Mouse (Mus musculus) spleen, postnatal 36 days (tissue): ENCODE results near the gene Matn4.
A peak's percentile ranks its signal among the peaks of the same experiment; 100 is the strongest.

Source experiments
- DNase-seq, 2 experiments: peaks; one replicate each; pipeline ENCODE4 v3.0.0; 2022; ENCODE audit warnings: low spot score in 2 of 2, mixed read lengths in 1 of 2

Gene Matn4

GRCm38 (mm10) chr2:164414581-164414980, 9.6 kb upstream of the Matn4 start:
- peak; percentile 56 to 63 for DNase-seq

- DNase-seq: no peak
Observed at GRCm38 (mm10) chr2:164414167-164414566, 9.2 kb upstream of the Matn4 start.

- DNase-seq: peak; percentile 31 to 40
Observed at GRCm38 (mm10) chr2:164407708-164408107, 2.7 kb upstream of the Matn4 start.

GRCm38 (mm10) chr2:164405519-164405918, 559 bp upstream of the Matn4 start:
- no peak for DNase-seq

- no peak for DNase-seq
Observed at GRCm38 (mm10) chr2:164404082-164404990, 624 bp downstream of the Matn4 start.

- DNase-seq: no peak
Observed at GRCm38 (mm10) chr2:164403396-164404081, 1.4 kb downstream of the Matn4 start.

GRCm38 (mm10) chr2:164402906-164403305, 2.1 kb downstream of the Matn4 start, which contains the start of gene Rbpjl:
Gene Rbpjl (plus strand): TSS chr2:164403141.
- DNase-seq: peak; percentile 69 to 70

GRCm38 (mm10) chr2:164396911-164397310, 8.0 kb downstream of the Matn4 start:
- no peak for DNase-seq

GRCm38 (mm10) chr2:164396076-164396475, 8.9 kb downstream of the Matn4 start:
- DNase-seq: no peak

GRCm38 (mm10) chr2:164393126-164393525, 11.8 kb downstream of the Matn4 start:
- DNase-seq: no peak

- peak; percentile 63 to 64 for DNase-seq
Observed at GRCm38 (mm10) chr2:164389499-164389898, 15.5 kb downstream of the Matn4 start.

GRCm38 (mm10) chr2:164389020-164389419, 15.9 kb downstream of the Matn4 start, which contains the start of gene Slpi:
Gene Slpi (minus strand): TSS chr2:164389095.
- no peak for DNase-seq

- peak; percentile 46 to 61 for DNase-seq
Observed at GRCm38 (mm10) chr2:164386953-164387352, 18.0 kb downstream of the Matn4 start.

- DNase-seq: no peak
Observed at GRCm38 (mm10) chr2:164385927-164386763, 18.8 kb downstream of the Matn4 start.

- DNase-seq: no peak
Observed at GRCm38 (mm10) chr2:164383656-164384399, 21.1 kb downstream of the Matn4 start.

GRCm38 (mm10) chr2:164382971-164383370, 22.0 kb downstream of the Matn4 start:
- DNase-seq: no peak

- DNase-seq: no peak
Observed at GRCm38 (mm10) chr2:164381726-164382125, 23.2 kb downstream of the Matn4 start.

- no peak for DNase-seq
Observed at GRCm38 (mm10) chr2:164377478-164378426, 27.2 kb downstream of the Matn4 start.

GRCm38 (mm10) chr2:164373187-164373586, 31.8 kb downstream of the Matn4 start:
- DNase-seq: no peak
